Mouse (Mus musculus) liver, embryonic 16.5 days (tissue): ENCODE data around the gene Naa15. TPM values are rescaled to one million over a fixed set of nuclear protein-coding genes. Genes with fewer than 3 reads are reported as not detected.

Source experiments
- ATAC-seq: fragments of 200-750 bp; cut with Nextera tagmentation; 2 replicates; pipeline ENCODE4 v1.8.0; 2017; ENCODE audit warnings: low read depth, mild to moderate bottlenecking, moderate number of reproducible peaks, moderate library complexity
- H3K27ac ChIP-seq: fragments of 300-500 bp; sonication (generic); 2 replicates; pipeline ENCODE4 v1.5.1; 2014; ENCODE audit warnings: mild to moderate bottlenecking, low read length
- H3K27me3 ChIP-seq: fragments of 300-500 bp; sonication (generic); 2 replicates; pipeline ENCODE4 v1.6.1; 2014; ENCODE audit warnings: low read depth, low read length, mixed read lengths; ENCODE audit not compliant: control insufficient read depth, insufficient read depth
- H3K36me3 ChIP-seq: fragments of 300-500 bp; sonication (generic); 2 replicates; pipeline ENCODE4 v1.6.1; 2014; ENCODE audit warnings: mild to moderate bottlenecking; ENCODE audit not compliant: control insufficient read depth, insufficient read depth
- H3K4me1 ChIP-seq: fragments of 300-500 bp; sonication (generic); 2 replicates; pipeline ENCODE4 v1.6.1; 2014; ENCODE audit warnings: low read depth, low read length, mixed read lengths; ENCODE audit not compliant: control insufficient read depth
- H3K4me2 ChIP-seq: fragments of 300-500 bp; sonication (generic); 2 replicates; pipeline ENCODE4 v1.6.1; 2014; ENCODE audit warnings: low read depth, low read length, mixed read lengths
- H3K4me3 ChIP-seq: fragments of 300-500 bp; sonication (generic); 2 replicates; pipeline ENCODE4 v1.5.1; 2014; ENCODE audit warnings: low read depth, mild to moderate bottlenecking, low read length
- H3K9ac ChIP-seq: fragments of 300-500 bp; sonication (generic); 2 replicates; pipeline ENCODE4 v1.6.1; 2014; ENCODE audit warnings: low read depth, low read length
- H3K9me3 ChIP-seq: fragments of 300-500 bp; sonication (generic); replicated peaks from 2 replicates; pipeline ENCODE4 v1.6.1; 2016; ENCODE audit warnings: low read length; ENCODE audit not compliant: control insufficient read depth
- WGBS: fragments of 180-500 bp; shearing (Covaris S2); extraction: QIAGEN DNeasy Blood & Tissue Kit; methylation state at CpG from one replicate; pipeline ENCODE4 v1.1.7; 2014; ENCODE audit not compliant: insufficient replicate concordance; 5-methylcytosine and 5-hydroxymethylcytosine counted together
- polyA plus RNA-seq: library from polyadenylated mRNA; unstranded; fragments of >200 nt; fragmentation: Nextera tagmentation; extraction: Ambion mirVana; gene quantifications from 2 replicates; pipeline ENCODE4 v1.2.1, GENCODE M21; 2015

Naa15 gene
- polyA plus RNA-seq, 1 experiment from 2014 or later, result 16.3 TPM

DNA sequence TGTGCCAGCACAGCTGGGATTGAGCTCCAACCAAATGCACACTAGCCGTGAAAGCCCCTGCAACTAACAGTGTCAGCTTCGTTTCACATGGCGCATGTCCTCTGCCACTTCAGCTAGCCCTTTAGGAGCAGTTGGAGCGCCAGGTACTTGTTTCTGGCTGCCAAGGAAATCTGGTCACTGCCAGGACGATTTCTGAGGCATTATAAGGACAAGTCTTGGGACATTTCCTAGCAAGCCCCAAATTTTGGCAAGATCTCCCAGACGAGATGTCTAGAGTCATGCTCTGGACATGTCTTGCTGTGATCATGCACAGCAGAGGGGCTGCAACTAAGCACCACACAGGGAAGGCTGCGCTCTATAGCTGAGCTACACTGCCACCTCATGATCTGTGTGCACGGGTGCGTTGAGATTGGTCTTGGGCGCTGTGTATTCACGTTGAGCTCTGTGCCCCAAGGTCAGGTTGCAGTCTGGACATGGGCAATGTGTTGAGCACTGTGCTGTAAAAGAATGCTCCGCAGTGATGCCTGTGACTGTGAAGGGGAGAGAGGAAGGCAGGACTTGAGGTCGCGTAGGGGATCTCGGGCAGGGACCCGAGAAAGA is 110.3 kb downstream of the Naa15 start:
- Histone ChIP-seq H3K9ac (no peak overlapping the region), H3K4me3 (no peak overlapping the region), H3K4me2 (no peak overlapping the region), H3K27ac (no peak overlapping the region), H3K9me3 (no peaks in the 10 kb centered on the region), H3K27me3 (no peaks in the 10 kb centered on the region), H3K4me1 (no peaks in the 10 kb centered on the region), H3K36me3 (no peaks in the 10 kb centered on the region; the same call in 1 of the 2 replicates)
- 81% methylated on average over 16 of the region's 16 CpGs for WGBS
- ATAC-seq, result no peak

Other genes starting within 250 kb of the Naa15 start
- 13.7 and 13.8 TPM in 2 replicates for gene Noct, start 190.7 kb upstream of the Naa15 start, polyA plus RNA-seq
- gene Elf2, start 74.5 kb upstream of the Naa15 start, polyA plus RNA-seq, result 19.0 and 20.0 TPM in 2 replicates
- 3.0 TPM in 2 replicates for gene Mgarp, start 18.4 kb upstream of the Naa15 start, polyA plus RNA-seq
- gene Ndufc1, start 6.2 kb upstream of the Naa15 start, polyA plus RNA-seq, result 397 and 419 TPM in 2 replicates
- 4.6 TPM in 2 replicates for gene Rab33b, start 68.8 kb downstream of the Naa15 start, polyA plus RNA-seq
- gene Setd7, start 145.7 kb downstream of the Naa15 start, polyA plus RNA-seq, result 0.56 and 0.64 TPM in 2 replicates
- gene Mgst2, start 245.2 kb downstream of the Naa15 start, polyA plus RNA-seq, result 27.6 and 28.4 TPM in 2 replicates